Mouse (Mus musculus) liver, embryonic 14.5 days (tissue): ENCODE results near the gene Ralgapa2. TPM values are rescaled to one million over a fixed set of nuclear protein-coding genes. Genes with fewer than 3 reads are reported as not detected.

Source experiments
- ATAC-seq: fragments of 200-750 bp; cut with Nextera tagmentation; 2 replicates; pipeline ENCODE4 v1.8.0; 2017; ENCODE audit warnings: moderate number of reproducible peaks, mild to moderate bottlenecking, moderate library complexity; ENCODE audit not compliant: insufficient read depth
- DNase-seq, 3 experiments: peaks; one replicate each; pipeline ENCODE4 v3.0.0-alpha.2; 2012 to 2013; ENCODE audit warnings: low read depth in 3 of 3, low spot score in 3 of 3
- H3K27ac ChIP-seq: fragments of 300-500 bp; sonication (generic); 2 replicates; pipeline ENCODE4 v1.5.1; 2014; ENCODE audit warnings: moderate library complexity, mild to moderate bottlenecking, control low read depth, inconsistent platforms
- H3K27me3 ChIP-seq: fragments of 300-500 bp; sonication (generic); 2 replicates; pipeline ENCODE4 v1.6.1; 2014; ENCODE audit warnings: mild to moderate bottlenecking, low read length, moderate library complexity; ENCODE audit not compliant: control insufficient read depth, insufficient read depth
- H3K36me3 ChIP-seq: fragments of 300-500 bp; sonication (generic); replicated peaks from 2 replicates; pipeline ENCODE4 v1.6.1; 2014; ENCODE audit warnings: low read depth; ENCODE audit not compliant: control insufficient read depth, insufficient read depth
- H3K4me1 ChIP-seq, 2 experiments: fragments of 200-500 bp in 1 of 2; fragments of 300-500 bp in 1 of 2; sonication (generic) in 1 of 2; replicated peaks; 2 replicates each; pipeline ENCODE4 v1.6.1; 2012 to 2014; ENCODE audit warnings: antibody characterized with exemption in 1 of 2, inconsistent platforms in 1 of 2, low read length in 1 of 2; ENCODE audit not compliant: control insufficient read depth in 2 of 2, insufficient read depth in 2 of 2
- H3K4me2 ChIP-seq: fragments of 300-500 bp; sonication (generic); 2 replicates; pipeline ENCODE4 v1.6.1; 2014; ENCODE audit warnings: low read depth, mild to moderate bottlenecking, control low read depth, moderate library complexity
- H3K4me3 ChIP-seq, 2 experiments: fragments of 200-500 bp in 1 of 2; fragments of 300-500 bp in 1 of 2; sonication (generic) in 1 of 2; 2 replicates each; pipeline ENCODE4 v1.5.1; 2012 to 2014; ENCODE audit warnings: low read depth in 2 of 2, low read length in 2 of 2, mild to moderate bottlenecking in 2 of 2, control low read depth in 1 of 2, inconsistent platforms in 1 of 2, moderate library complexity in 1 of 2; ENCODE audit not compliant: insufficient read depth in 1 of 2
- H3K9ac ChIP-seq: fragments of 300-500 bp; sonication (generic); replicated peaks from 2 replicates; pipeline ENCODE4 v1.6.1; 2014; ENCODE audit warnings: mild to moderate bottlenecking, control low read depth, moderate library complexity
- H3K9me3 ChIP-seq: fragments of 300-500 bp; sonication (generic); 2 replicates; pipeline ENCODE4 v1.6.1; 2016; ENCODE audit warnings: low read length, mixed read lengths; ENCODE audit not compliant: control insufficient read depth
- CTCF ChIP-seq: IDR thresholded peaks from 2 replicates; pipeline ENCODE4 v1.5.1; 2016; ENCODE audit warnings: antibody characterized with exemption, low read depth, control low read depth
- EP300 ChIP-seq: IDR thresholded peaks from 2 replicates; pipeline ENCODE4 v1.6.1; 2016; ENCODE audit warnings: antibody characterized with exemption, low read depth
- WGBS: fragments of 180-500 bp; shearing (Covaris S2); extraction: QIAGEN DNeasy Blood & Tissue Kit; methylation state at CpG from one replicate; pipeline ENCODE4 v1.1.7; 2014; ENCODE audit not compliant: insufficient replicate concordance; 5-methylcytosine and 5-hydroxymethylcytosine counted together
- polyA plus RNA-seq, 2 experiments: library from polyadenylated mRNA; depleted of rRNA in 1 of 2; stranded (reverse) in 1 of 2; unstranded in 1 of 2; fragments of >200 nt; fragmentation: Nextera tagmentation in 1 of 2; extraction: Ambion mirVana in 1 of 2; gene quantifications; 2 replicates each; pipeline versions ENCODE4 v1.2.1 to v1.2.3; 2012 to 2014

The Ralgapa2 gene
- polyA plus RNA-seq, 2 experiments = 2.1 to 3.6 TPM

DNA sequence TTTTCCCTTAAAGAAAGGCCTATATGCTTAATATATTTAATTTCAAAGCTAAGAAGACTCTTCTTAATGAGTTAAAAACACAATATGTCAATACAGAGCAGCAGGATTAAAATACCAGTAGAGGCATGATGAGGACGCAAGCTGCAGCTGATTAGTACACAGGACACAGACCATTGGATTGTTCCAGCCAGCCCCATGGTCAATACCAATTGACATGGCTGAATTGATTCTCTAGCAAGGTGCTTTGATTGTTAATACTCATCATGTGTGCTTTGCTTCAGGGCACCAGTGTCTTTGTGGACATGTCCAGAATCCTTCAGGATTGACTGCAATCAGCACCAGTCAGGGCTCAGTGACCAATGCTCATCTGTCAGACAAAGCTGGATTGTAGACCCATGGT lies 185.5 kb downstream of the Ralgapa2 start:
- Histone ChIP-seq H3K4me3 (no peak overlapping the region), H3K4me2 (no peak overlapping the region), H3K36me3 (no peaks in the 10 kb centered on the region; the same call in 1 of the 2 replicates), H3K27me3 (no peaks in the 10 kb centered on the region), H3K9ac (no peak overlapping the region), H3K9me3 (no peaks in the 10 kb centered on the region), H3K27ac (no peak overlapping the region), H3K4me1 (no peaks in the 10 kb centered on the region)
- no peak for ATAC-seq
- TF ChIP-seq EP300 (no peak), CTCF (no peak)
- WGBS = 84% methylated on average over 1 of the region's 1 CpGs
- DNase-seq = no peak

DNA sequence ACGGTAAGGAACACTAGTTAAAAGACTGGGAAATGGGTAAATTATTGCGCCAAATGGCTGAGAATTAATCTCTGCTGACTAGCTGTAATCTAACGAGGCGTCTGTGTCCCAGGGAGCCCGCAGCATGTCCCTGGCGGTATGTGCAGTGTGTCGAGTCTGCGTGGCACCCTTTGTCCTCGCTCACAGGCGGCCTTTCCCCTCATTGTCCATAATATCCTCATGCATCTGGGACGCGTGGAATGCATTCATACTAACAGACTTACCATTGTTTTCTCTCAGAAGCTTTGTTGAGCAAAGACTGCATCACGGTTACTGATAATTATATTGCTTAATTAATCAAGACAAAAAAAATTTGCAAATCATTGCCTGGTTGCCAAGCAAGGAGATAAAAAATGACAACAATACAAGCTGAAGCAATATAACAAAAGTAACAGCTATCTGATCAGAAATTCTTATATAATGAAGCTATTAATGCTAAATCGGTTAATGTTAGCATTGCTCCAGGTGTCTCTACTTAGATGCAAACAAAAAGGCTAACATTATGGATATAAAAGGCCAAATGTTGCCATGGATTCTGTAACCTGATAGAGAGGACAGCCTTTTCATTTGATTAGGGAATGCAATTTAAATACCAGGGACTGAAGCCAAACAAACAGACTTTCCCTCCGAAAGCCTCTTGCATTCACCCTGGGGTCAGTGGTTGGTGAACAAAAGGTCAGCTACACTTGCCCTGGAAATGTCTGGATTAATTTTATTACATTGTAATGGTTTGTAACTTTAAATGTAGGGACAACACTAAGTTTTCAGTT lies 187.0 kb downstream of the Ralgapa2 start:
- H3K36me3 ChIP-seq = no peaks in the 10 kb centered on the region; the same call in 1 of the 2 replicates
- no peaks in the 10 kb centered on the region for H3K9me3 ChIP-seq
- H3K4me2 ChIP-seq = no peak overlapping the region
- H3K4me3 ChIP-seq = no peak overlapping the region
- WGBS = 71% methylated on average over 15 of the region's 15 CpGs
- ATAC-seq = no peak
- TF ChIP-seq CTCF (no peak), EP300 (no peak)
- no peak for DNase-seq
- no peaks in the 10 kb centered on the region for H3K27me3 ChIP-seq
- H3K27ac ChIP-seq = no peak overlapping the region
- no peak overlapping the region for H3K9ac ChIP-seq
- no peaks in the 10 kb centered on the region for H3K4me1 ChIP-seq

GRCm38 (mm10) chr2:146324140-146324906 lies 187.8 kb downstream of the Ralgapa2 start:
- Histone ChIP-seq H3K36me3 (no peaks in the 10 kb centered on the region), H3K4me3 (no peak overlapping the region), H3K9ac (no peak overlapping the region), H3K4me2 (no peak overlapping the region), H3K27me3 (no peaks in the 10 kb centered on the region), H3K27ac (no peak overlapping the region), H3K4me1 (no peaks in the 10 kb centered on the region), H3K9me3 (no peaks in the 10 kb centered on the region)
- 71% methylated on average over 3 of the region's 3 CpGs for WGBS
- TF ChIP-seq EP300 = no peak
- TF ChIP-seq CTCF = no peak
- ATAC-seq = no peak
- no peak for DNase-seq

GRCm38 (mm10) chr2:146323528-146323927 lies 188.6 kb downstream of the Ralgapa2 start:
- H3K9ac ChIP-seq = no peak overlapping the region
- H3K4me2 ChIP-seq = no peak overlapping the region
- TF ChIP-seq CTCF = no peak
- no peak for TF ChIP-seq EP300

DNA sequence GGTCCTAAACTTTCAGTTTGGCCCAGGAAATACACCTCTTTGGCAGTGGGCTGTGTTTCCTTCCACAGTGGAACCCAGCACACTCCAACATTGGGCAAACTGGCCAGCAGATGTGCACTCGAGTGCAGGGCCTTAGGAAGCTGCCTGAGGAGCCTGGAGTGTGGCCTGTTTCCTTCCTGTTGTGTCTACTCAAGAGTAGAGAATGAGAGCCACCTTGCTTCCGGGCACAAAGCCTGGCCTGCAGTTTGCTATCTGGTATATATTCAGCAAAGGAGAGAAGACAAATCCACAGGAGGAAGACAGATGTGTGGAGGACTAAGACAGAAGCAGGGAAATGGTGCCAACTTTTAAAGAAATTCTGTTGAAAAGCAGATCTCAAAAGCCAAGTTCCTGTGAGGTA lies 189.4 kb downstream of the Ralgapa2 start:
- Histone ChIP-seq H3K9me3 (no peaks in the 10 kb centered on the region), H3K4me1 (no peaks in the 10 kb centered on the region), H3K9ac (no peak overlapping the region), H3K4me2 (no peak overlapping the region), H3K36me3 (no peaks in the 10 kb centered on the region), H3K4me3 (no peak overlapping the region), H3K27ac (no peak overlapping the region), H3K27me3 (no peaks in the 10 kb centered on the region)
- TF ChIP-seq CTCF (no peak), EP300 (no peak)
- 31% methylated on average over 2 of the region's 2 CpGs for WGBS
- ATAC-seq = no peak
- no peak for DNase-seq

More at GRCm38 (mm10) chr2:146323528-146323927, 188.6 kb downstream of the Ralgapa2 start:
- DNase-seq (no peak), ATAC-seq (no peak)
- no peak overlapping the region for H3K27ac ChIP-seq
- 68% methylated on average over 4 of the region's 4 CpGs for WGBS
- no peaks in the 10 kb centered on the region for H3K36me3 ChIP-seq
- H3K27me3 ChIP-seq = no peaks in the 10 kb centered on the region
- H3K4me1 ChIP-seq = no peaks in the 10 kb centered on the region
- H3K4me3 ChIP-seq = no peak overlapping the region
- no peaks in the 10 kb centered on the region for H3K9me3 ChIP-seq
